Mouse (Mus musculus) brain, embryonic 18.5 days (tissue): ENCODE results near the gene Pwwp2a.

Experiments
- DNase-seq: peaks from one replicate; pipeline ENCODE4 v3.0.0-alpha.2; 2012; ENCODE audit warnings: low read depth, low spot score

Pwwp2a gene

GRCm38 (mm10) chr11:43681472-43682414, at the start of gene Pwwp2a:
Gene Pwwp2a, plus strand, starts transcription at chr11:43681998.
- peak; percentile 100 for DNase-seq

- DNase-seq, result no peak
Measured at GRCm38 (mm10) chr11:43632566-43632965, 49.2 kb upstream of the Pwwp2a start.

- DNase-seq, result no peak
Measured at GRCm38 (mm10) chr11:43633165-43633564, 48.6 kb upstream of the Pwwp2a start.

GRCm38 (mm10) chr11:43633658-43634401, 48.0 kb upstream of the Pwwp2a start:
- no peak for DNase-seq

- no peak for DNase-seq
Measured at GRCm38 (mm10) chr11:43636761-43637160, 45.0 kb upstream of the Pwwp2a start.

- DNase-seq, result no peak
Measured at GRCm38 (mm10) chr11:43638486-43638885, 43.3 kb upstream of the Pwwp2a start.

- DNase-seq, result no peak
Measured at GRCm38 (mm10) chr11:43643180-43643591, 38.6 kb upstream of the Pwwp2a start.

GRCm38 (mm10) chr11:43645286-43645685, 36.5 kb upstream of the Pwwp2a start:
- DNase-seq, result no peak

- DNase-seq, result no peak
Measured at GRCm38 (mm10) chr11:43653051-43653475, 28.7 kb upstream of the Pwwp2a start.

GRCm38 (mm10) chr11:43656464-43656863, 25.3 kb upstream of the Pwwp2a start:
- no peak for DNase-seq

- no peak for DNase-seq
Measured at GRCm38 (mm10) chr11:43658010-43658409, 23.8 kb upstream of the Pwwp2a start.

GRCm38 (mm10) chr11:43667038-43667745, 14.6 kb upstream of the Pwwp2a start:
- peak; percentile 12 for DNase-seq

- DNase-seq, result peak; percentile 20
Measured at GRCm38 (mm10) chr11:43682415-43683217, 818 bp downstream of the Pwwp2a start.

- DNase-seq, result no peak
Measured at GRCm38 (mm10) chr11:43688850-43689249, 7.1 kb downstream of the Pwwp2a start.

- DNase-seq, result no peak
Measured at GRCm38 (mm10) chr11:43696623-43697022, 14.8 kb downstream of the Pwwp2a start.

GRCm38 (mm10) chr11:43698621-43699020, 16.8 kb downstream of the Pwwp2a start:
- no peak for DNase-seq

GRCm38 (mm10) chr11:43700291-43700690, 18.5 kb downstream of the Pwwp2a start:
- DNase-seq, result no peak

GRCm38 (mm10) chr11:43703552-43703951, 21.8 kb downstream of the Pwwp2a start:
- DNase-seq, result no peak

GRCm38 (mm10) chr11:43705751-43706150, 24.0 kb downstream of the Pwwp2a start:
- DNase-seq, result no peak

GRCm38 (mm10) chr11:43708409-43708808, 26.6 kb downstream of the Pwwp2a start:
- DNase-seq, result no peak

- DNase-seq, result no peak
Measured at GRCm38 (mm10) chr11:43712178-43712577, 30.4 kb downstream of the Pwwp2a start.
